Mouse (Mus musculus) lung, embryonic 16.5 days (tissue): ENCODE data around the gene Yeats2. TPM values are rescaled to one million over a fixed set of nuclear protein-coding genes. Genes with fewer than 3 reads are reported as not detected.
A peak's percentile ranks its signal among the peaks of the same experiment; 100 is the strongest.

Source experiments
- ATAC-seq: fragments of 200-750 bp; cut with Nextera tagmentation; 2 replicates; pipeline ENCODE4 v1.8.0; 2017; ENCODE audit warnings: low read depth, mild to moderate bottlenecking, moderate library complexity
- H3K27ac ChIP-seq: fragments of 300-500 bp; sonication (generic); 2 replicates; pipeline ENCODE4 v1.5.1; 2014; ENCODE audit warnings: mild to moderate bottlenecking, control low read depth, low read length
- H3K27me3 ChIP-seq: fragments of 300-500 bp; sonication (generic); 2 replicates; pipeline ENCODE4 v1.6.1; 2014; ENCODE audit warnings: low read depth, low read length, mixed read lengths; ENCODE audit not compliant: control insufficient read depth, insufficient read depth
- H3K36me3 ChIP-seq: fragments of 300-500 bp; sonication (generic); 2 replicates; pipeline ENCODE4 v1.6.1; 2014; ENCODE audit warnings: low read length; ENCODE audit not compliant: control insufficient read depth, insufficient read depth
- H3K4me1 ChIP-seq: fragments of 300-500 bp; sonication (generic); replicated peaks from 2 replicates; pipeline ENCODE4 v1.6.1; 2014; ENCODE audit warnings: low read length, mixed read lengths; ENCODE audit not compliant: control insufficient read depth, insufficient read depth
- H3K4me2 ChIP-seq: fragments of 300-500 bp; sonication (generic); 2 replicates; pipeline ENCODE4 v1.6.1; 2014; ENCODE audit warnings: low read depth, low read length, control low read depth
- H3K4me3 ChIP-seq: fragments of 300-500 bp; sonication (generic); 2 replicates; pipeline ENCODE4 v1.5.1; 2014; ENCODE audit warnings: mild to moderate bottlenecking, low read length, control low read depth
- H3K9ac ChIP-seq: fragments of 300-500 bp; sonication (generic); 2 replicates; pipeline ENCODE4 v1.6.1; 2014; ENCODE audit warnings: low read length, control low read depth
- H3K9me3 ChIP-seq: fragments of 300-500 bp; sonication (generic); 2 replicates; pipeline ENCODE4 v1.6.1; 2016; ENCODE audit warnings: low read length; ENCODE audit not compliant: control insufficient read depth
- WGBS: fragments of 180-500 bp; shearing (Covaris S2); extraction: QIAGEN DNeasy Blood & Tissue Kit; methylation state at CpG from one replicate; pipeline ENCODE4 v1.1.7; 2014; 5-methylcytosine and 5-hydroxymethylcytosine counted together
- polyA plus RNA-seq: library from polyadenylated mRNA; unstranded; fragments of >200 nt; fragmentation: Nextera tagmentation; extraction: Ambion mirVana; gene quantifications from 2 replicates; pipeline ENCODE4 v1.2.1, GENCODE M21; 2015

Yeats2 gene
- polyA plus RNA-seq, 1 experiment from 2014 or later, result 29.7 TPM

DNA sequence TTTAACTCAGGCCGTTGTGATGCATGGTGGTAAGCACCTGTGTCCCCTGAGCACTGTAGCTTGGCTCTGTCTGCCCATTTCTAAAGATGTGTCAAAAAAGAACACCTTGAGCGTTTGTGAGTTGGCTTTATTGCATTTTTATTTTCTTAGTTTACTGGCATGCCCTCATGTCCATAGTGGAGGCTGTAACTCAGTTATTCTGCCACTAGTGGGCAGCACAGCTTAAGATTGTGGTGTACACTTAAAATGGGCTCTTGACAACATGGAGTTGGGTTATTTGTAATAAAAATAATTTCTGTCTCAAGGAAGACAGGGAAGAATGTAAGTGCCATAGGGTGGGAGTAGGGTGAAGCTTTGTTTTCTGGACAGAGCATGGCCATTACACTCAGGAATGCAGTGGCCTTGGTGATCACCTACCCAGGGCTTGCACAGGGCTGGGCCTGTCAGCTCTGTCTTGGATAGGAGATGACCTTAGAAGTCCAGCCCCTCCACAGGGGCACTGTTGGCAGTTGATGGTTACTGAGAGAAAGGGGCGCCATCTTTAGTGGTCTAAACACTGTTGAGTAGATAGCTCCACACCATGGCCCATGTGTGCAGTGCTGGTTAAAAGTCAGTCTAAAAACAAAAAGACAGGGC is 72.8 kb downstream of the Yeats2 start:
- Histone ChIP-seq H3K27me3 (no peaks in the 10 kb centered on the region), H3K4me1 (no peaks in the 10 kb centered on the region), H3K4me2 (no peak overlapping the region), H3K4me3 (no peak overlapping the region), H3K27ac (no peak overlapping the region), H3K9me3 (no peaks in the 10 kb centered on the region), H3K36me3 (peaks cover 41% of the 10 kb centered on the region), H3K9ac (no peak overlapping the region)
- ATAC-seq, result no peak
- WGBS, result 81% methylated on average over 3 of the region's 3 CpGs

DNA sequence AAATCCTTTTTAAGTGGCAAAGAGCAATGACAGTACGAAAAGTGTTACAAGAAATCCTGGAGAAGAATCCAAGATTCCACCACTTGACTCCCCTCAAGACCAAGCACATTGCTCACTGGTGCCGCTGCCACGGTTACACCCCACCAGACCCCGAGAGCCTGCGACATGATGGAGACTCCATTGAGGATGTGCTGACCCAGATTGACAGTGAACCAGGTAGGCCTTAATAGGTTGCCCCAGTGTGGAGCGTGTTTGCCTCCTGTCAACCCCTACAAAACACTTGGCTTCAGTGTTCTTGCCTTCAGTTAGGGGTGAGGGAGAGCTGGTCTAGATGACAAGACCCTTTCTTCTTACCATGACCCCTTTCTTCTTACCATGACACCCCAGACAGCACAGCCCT is 81.9 kb downstream of the Yeats2 start:
- 96% methylated on average over 6 of the region's 6 CpGs for WGBS
- Histone ChIP-seq H3K9me3 (no peaks in the 10 kb centered on the region), H3K9ac (no peak overlapping the region), H3K4me1 (no peaks in the 10 kb centered on the region), H3K4me2 (no peak overlapping the region), H3K27me3 (no peaks in the 10 kb centered on the region), H3K36me3 (peaks cover 38% of the 10 kb centered on the region), H3K4me3 (no peak overlapping the region), H3K27ac (no peak overlapping the region)
- ATAC-seq, result no peak

DNA sequence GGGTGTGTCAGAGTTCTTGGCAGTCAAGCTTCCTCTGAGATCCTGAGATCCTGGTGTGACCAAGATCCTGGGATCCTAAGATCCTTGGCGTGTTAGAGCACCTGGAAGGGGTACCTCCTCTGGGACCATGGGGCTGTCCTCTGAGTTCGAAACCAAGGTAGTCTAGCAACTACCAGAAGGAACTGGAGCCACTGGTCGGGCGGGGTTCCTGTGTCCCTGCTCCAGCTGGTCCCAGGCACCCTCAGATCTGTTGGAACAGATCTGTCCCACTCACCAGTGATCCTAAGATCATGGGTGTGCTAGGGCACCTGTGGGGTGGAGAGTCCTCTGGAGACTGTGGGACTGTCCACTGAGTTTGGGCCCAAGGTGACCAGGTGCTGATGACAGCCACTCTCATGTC is 85.8 kb downstream of the Yeats2 start:
- H3K4me1 ChIP-seq, result no peaks in the 10 kb centered on the region
- no peaks in the 10 kb centered on the region for H3K9me3 ChIP-seq
- no peak overlapping the region for H3K9ac ChIP-seq
- no peak overlapping the region for H3K4me3 ChIP-seq
- no peak overlapping the region for H3K27ac ChIP-seq
- WGBS, result 97% methylated on average over 4 of the region's 4 CpGs
- no peak for ATAC-seq
- H3K36me3 ChIP-seq, result peaks cover 58% of the 10 kb centered on the region
- H3K4me2 ChIP-seq, result no peak overlapping the region
- H3K27me3 ChIP-seq, result no peaks in the 10 kb centered on the region

DNA sequence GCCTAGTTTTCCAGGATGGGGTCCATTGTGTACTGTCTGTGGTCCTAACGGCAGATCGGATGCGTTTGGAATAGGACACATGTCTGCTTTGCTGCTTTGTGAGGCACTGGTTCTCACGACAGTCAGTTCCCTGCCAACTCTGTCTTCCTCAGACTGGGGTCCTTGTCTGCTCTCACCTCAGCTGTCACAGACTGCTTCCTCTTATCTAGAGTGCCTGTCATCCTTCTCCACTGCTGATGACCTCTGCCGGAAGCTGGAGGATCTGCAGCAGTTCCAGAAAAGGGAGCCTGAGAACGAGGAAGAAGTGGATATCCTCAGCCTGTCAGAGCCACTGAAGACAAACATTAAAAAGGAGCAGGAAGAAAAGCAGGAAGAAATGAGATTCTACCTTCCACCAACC is 86.6 kb downstream of the Yeats2 start:
- peaks cover 53% of the 10 kb centered on the region for H3K36me3 ChIP-seq
- no peak for ATAC-seq
- H3K9ac ChIP-seq, result no peak overlapping the region
- H3K4me1 ChIP-seq, result no peaks in the 10 kb centered on the region
- H3K9me3 ChIP-seq, result no peaks in the 10 kb centered on the region
- no peak overlapping the region for H3K4me2 ChIP-seq
- H3K27ac ChIP-seq, result no peak overlapping the region
- WGBS, result 51% methylated on average over 6 of the region's 6 CpGs
- no peak overlapping the region for H3K4me3 ChIP-seq
- no peaks in the 10 kb centered on the region for H3K27me3 ChIP-seq

DNA sequence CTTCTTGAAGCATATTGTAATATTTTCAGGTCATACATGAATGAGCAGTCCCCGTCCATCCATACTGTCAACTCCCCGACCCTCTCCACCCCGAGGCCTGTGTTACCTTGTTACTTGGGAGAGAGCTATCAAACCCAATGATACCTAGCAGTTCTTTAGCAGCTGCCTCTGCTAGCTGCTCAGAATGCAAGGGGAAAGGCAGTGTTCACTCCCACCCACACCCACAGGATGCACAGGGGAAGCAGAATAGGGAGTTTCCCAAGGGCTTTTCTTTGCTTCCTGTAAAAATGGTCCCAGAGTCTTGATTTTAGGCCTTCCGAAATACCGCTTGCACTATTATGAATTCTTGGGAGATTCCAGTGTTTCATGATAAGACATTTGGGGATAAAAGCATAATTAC is 87.3 kb downstream of the Yeats2 start:
- H3K4me3 ChIP-seq, result no peak overlapping the region
- H3K9me3 ChIP-seq, result no peaks in the 10 kb centered on the region
- H3K27me3 ChIP-seq, result no peaks in the 10 kb centered on the region
- no peak overlapping the region for H3K27ac ChIP-seq
- no peak overlapping the region for H3K9ac ChIP-seq
- 92% methylated on average over 5 of the region's 5 CpGs for WGBS
- no peak for ATAC-seq
- peaks cover 49% of the 10 kb centered on the region for H3K36me3 ChIP-seq
- H3K4me1 ChIP-seq, result no peaks in the 10 kb centered on the region
- H3K4me2 ChIP-seq, result no peak overlapping the region

GRCm38 (mm10) chr16:20234406-20234805 is 93.5 kb downstream of the Yeats2 start:
- Histone ChIP-seq H3K4me3 (no peak overlapping the region), H3K4me1 (no peaks in the 10 kb centered on the region), H3K9ac (no peak overlapping the region), H3K4me2 (no peak overlapping the region), H3K27me3 (no peaks in the 10 kb centered on the region), H3K27ac (no peak overlapping the region), H3K9me3 (no peaks in the 10 kb centered on the region), H3K36me3 (peaks cover 25% of the 10 kb centered on the region)
- ATAC-seq, result no peak
- 61% methylated on average over 4 of the region's 4 CpGs for WGBS

GRCm38 (mm10) chr16:20237426-20237825 is 96.6 kb downstream of the Yeats2 start:
- Histone ChIP-seq H3K9ac (no peak overlapping the region), H3K36me3 (0 out of 2 replicates have a peak, but pooled peaks cover 3% of the 10 kb centered on the region), H3K4me1 (peaks cover 4% of the 10 kb centered on the region; the same call in 1 of the 2 replicates), H3K27ac (no peak overlapping the region), H3K27me3 (no peaks in the 10 kb centered on the region), H3K4me2 (no peak overlapping the region), H3K4me3 (no peak overlapping the region), H3K9me3 (no peaks in the 10 kb centered on the region)
- ATAC-seq, result no peak
- 70% methylated on average over 4 of the region's 4 CpGs for WGBS

GRCm38 (mm10) chr16:20238646-20239045 is 97.8 kb downstream of the Yeats2 start:
- WGBS, result 83% methylated on average over 4 of the region's 4 CpGs
- no peak overlapping the region for H3K4me2 ChIP-seq

DNA sequence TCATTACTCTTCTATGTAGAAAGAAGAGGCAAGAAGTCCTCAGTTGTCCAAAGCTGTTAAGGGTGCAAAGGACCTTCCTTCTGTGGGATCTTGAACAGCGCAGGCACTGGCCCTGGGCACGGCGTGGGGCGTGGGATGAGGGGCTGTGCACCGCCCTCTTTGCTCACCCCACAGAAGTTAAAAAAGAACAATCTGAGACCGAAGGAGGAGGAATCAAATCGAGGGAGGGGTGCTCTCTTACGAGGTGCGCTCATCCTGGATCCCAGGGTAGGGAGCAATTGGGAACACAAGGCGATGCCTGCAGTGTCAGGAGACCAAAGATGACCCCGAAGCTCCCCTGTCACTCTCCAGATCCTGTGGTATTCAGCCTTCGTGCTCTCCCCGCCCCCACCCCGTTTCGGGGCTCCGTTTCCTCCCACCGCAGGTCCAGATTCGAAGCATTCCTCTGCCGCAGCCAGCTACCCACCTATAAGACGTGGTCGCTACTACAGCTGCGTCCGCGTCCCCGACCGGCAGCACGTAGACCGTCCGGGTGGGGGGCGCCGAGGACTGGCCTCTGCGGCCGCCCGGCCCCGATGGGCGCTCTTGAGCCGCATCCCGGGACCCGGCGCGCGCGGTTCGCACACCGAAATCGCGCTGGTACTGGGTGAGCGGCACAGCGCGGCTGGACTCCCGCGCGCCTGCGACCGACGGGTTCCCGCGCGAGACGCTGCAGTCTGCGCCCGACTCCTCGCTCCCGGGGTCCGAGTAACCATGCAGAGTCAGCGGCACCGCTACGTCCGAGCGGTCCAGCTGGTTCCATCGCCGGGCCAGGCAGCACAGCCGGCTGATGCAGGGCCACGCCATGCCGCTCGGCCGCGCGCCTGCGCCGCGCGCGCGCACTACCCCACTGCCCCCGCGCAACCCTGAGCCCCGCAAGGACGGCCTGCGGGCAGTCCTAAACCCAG is 99.9 kb downstream of the Yeats2 start, which contains the start of gene Map6d1:
Gene Map6d1 (minus strand): TSS at position 891 of the 947 bp plus-strand sequence.
- H3K27ac ChIP-seq, result no peak within 1 kb of the TSS
- H3K9me3 ChIP-seq, result no peaks in the 10 kb centered on the region
- H3K27me3 ChIP-seq, result no peaks in the 10 kb centered on the region
- peak; percentile 86 for ATAC-seq
- under 1% methylated on average over 90 of the region's 90 CpGs for WGBS
- H3K4me3 ChIP-seq, result peak within 1 kb of the TSS; percentile 71
- peak within 1 kb of the TSS; percentile 95 for H3K4me2 ChIP-seq
- peaks cover 4% of the 10 kb centered on the region; the same call in 1 of the 2 replicates for H3K4me1 ChIP-seq
- peak within 1 kb of the TSS; percentile 69 for H3K9ac ChIP-seq
- H3K36me3 ChIP-seq, result no peaks in the 10 kb centered on the region

More at GRCm38 (mm10) chr16:20238646-20239045, 97.8 kb downstream of the Yeats2 start:
- Histone ChIP-seq H3K9ac (no peak overlapping the region), H3K36me3 (no peaks in the 10 kb centered on the region), H3K4me3 (no peak overlapping the region), H3K9me3 (no peaks in the 10 kb centered on the region), H3K27ac (no peak overlapping the region), H3K27me3 (no peaks in the 10 kb centered on the region), H3K4me1 (peaks cover 4% of the 10 kb centered on the region; the same call in 1 of the 2 replicates)
- ATAC-seq, result no peak
